Mouse (Mus musculus): ENCODE results near the gene Taf10.
A peak's percentile ranks its signal among the peaks of the same experiment; 100 is the strongest.

The Taf10 gene

DNA sequence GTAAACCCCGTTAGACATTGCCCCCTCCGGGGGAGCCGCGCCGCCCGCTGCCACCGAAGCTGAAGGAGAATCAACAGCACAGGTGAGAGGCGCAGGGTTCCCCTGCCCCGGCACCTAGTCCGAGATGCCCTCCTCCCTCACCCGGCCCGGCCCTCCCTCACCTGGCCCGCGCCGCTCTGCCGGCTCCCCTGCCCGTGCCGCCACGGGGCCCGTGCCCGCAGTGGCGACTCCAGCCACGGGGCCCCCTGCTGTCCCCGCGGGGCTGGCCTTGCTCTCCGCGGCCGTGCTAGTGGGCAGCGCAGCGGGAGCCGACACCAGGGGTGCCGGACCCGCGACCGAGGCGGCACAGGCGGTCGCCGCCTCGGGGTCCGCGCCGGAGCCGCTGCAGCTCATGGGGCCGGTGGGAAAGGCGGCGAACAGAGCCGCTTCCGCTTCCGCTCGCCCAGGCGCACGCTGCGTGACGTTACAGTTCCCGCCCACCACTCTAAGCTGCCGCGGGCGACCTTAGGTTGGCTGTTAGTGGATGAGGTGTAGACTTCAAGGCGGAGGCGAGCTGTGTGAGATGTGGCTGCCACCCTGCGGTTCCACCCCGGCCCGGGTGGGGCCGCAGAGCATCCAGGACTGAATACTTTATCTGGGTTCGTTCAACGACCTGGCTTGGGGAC lies at the start of gene Taf10:
Taf10 (minus strand) TSS at position 436 of the 665 bp plus-strand sequence.
- DNase-seq, result peak; percentile 91

DNA sequence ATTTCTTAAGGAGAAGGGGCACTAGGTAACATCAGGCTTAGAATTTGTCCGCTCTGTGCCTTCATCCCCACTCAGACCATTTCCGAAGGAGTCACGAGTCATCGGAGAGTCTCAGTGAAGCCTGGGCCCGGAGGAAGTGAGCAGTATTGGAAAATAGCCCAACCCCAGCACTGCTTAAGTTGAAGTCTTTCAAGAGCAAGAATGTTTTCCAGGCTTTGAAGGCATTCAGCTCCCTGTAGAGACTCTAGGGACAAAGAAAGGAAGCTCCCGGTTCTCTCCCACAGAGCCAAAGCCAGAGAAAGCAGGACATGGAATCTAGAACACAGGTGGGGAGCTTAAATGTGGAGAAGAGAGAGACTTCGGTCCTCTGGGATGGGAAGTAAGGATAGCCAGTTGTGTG lies 49.5 kb upstream of the Taf10 start:
- DNase-seq, result no peak

DNA sequence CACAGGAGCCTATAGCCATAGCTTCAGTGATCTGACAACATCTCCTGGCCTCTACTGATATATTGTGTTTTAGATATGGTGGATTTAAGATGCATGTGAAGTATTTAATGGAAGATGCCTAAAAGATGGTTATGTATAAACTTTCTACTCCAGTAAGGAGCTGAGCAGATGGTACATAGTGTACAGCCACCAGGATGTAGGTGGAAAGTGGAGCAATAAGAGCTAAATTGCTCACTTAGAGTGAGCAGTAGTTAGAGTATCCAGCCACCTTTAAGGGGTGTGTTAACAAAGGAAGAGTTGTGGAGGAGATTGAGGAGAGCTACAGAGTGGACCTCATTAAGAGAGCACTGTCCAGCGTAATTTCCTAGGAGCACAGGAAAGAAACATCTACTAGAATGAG lies 47.0 kb upstream of the Taf10 start:
- DNase-seq, result no peak

DNA sequence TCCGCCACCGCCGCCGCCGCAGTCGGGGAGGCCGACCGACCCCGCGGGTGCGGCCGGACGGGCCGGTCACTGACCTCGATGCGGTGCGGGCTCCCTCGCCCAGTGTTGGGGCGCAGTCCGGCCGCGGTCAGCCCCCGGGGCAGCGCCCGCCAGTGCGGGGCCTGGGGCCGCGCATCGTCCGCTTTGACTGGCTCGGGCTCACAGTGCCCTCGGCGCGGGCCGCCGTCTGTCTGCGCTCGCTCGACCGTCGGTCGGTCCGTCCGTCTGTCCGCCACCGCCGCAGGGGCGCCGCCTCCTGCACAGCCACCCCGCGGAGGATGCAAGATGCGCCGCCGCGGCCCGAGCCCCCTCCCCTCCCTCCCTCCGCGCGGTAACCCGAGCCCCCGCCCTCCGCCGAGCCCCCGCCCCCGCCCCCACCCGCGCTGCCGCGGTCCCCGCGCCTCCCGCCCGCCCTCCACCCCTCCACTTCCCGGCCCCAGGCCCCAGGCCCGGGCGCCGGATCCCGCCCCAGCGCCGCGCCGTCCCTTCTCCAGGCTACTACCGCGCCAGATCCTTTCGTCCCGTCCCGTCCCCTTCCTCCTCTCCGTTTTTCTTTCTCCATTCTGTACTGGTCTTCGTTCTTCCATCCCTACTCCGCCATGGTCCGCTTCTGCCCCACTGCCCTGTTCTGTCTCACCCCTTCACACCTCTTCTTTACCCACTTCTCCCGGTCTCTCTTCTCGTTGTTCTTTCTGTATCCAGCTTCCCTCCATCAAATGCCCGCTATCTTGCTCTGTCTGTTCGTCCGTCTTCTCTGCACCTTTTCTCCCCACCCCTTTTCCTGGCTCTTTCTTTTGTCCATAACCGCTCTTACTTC lies 43.4 kb upstream of the Taf10 start, which contains the start of gene Dchs1:
Dchs1 (minus strand) TSS at position 370 of the 856 bp plus-strand sequence.
- DNase-seq, result peak; percentile 6

DNA sequence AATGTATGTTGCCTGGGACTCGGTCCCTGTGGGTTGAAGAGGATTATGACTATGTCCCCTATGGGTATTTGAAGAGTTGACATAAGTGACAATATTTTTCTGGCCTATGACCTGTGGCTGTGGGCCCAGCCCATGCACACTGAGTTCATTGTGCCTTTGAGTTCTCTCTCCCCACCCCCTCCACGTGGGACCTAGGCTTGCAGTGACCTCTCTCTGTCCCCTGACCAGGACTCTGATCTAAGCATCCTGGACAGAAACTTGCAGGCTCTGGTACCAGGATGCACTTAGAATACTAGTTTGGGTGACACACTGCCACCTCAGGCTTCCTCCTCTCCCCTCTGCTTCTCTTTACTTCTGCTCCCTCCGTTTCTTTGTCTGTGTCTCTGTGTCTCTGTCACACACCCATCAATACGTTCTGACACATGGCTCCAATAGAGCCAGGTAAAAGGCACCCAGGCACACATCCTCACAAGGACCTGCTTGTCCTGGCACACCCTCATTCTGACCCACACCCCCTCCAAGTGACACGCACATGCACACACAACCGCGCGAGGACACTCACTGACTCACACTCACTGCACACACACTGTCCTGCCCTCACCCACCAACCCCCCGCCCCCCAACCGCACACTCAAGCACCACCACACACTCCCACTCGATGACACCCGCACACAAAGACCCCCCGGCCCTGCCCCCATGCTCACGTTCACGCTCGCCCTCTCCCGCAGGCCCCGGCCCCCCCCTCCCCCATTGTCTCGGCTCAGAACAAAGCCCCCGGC lies 42.5 kb upstream of the Taf10 start:
- DNase-seq, result no peak

DNA sequence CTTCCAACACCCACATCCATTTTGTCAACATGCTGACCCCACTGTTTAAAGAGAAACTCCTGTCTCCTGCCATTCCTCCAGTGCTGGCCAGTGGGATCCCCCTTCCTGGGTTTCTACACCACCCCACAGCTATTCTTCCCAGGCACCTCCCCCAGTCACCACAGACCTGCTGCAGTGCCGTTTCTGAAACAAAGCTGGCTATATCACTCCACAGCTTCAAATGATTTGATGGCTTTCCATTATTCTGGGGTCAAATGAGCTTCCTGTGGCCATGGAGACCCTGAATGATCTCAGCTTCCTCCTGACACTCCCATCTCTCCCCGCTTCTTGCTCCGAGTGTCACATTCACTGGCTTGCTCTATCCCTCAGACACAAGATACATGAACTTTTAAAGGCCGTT lies 40.4 kb upstream of the Taf10 start:
- no peak for DNase-seq

DNA sequence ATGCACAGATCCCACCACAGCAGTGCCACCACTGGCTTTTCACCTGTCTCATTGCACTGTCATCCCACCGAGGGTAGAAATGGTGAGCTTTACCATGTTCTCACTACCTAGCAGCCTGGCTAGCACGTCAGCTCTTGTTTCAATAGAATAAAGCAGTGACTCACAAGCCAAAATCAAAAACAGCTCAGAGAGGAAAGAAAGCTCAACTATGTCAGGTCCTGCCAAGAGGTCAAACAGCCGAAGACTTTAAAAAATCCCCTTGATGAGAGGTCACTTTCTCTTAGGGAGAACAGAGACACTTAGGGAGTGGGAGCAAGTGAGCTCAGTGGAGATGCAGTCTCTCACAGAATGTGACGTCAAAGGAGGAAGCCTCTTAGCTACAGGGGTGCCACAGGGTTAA lies 39.7 kb upstream of the Taf10 start:
- DNase-seq, result no peak

DNA sequence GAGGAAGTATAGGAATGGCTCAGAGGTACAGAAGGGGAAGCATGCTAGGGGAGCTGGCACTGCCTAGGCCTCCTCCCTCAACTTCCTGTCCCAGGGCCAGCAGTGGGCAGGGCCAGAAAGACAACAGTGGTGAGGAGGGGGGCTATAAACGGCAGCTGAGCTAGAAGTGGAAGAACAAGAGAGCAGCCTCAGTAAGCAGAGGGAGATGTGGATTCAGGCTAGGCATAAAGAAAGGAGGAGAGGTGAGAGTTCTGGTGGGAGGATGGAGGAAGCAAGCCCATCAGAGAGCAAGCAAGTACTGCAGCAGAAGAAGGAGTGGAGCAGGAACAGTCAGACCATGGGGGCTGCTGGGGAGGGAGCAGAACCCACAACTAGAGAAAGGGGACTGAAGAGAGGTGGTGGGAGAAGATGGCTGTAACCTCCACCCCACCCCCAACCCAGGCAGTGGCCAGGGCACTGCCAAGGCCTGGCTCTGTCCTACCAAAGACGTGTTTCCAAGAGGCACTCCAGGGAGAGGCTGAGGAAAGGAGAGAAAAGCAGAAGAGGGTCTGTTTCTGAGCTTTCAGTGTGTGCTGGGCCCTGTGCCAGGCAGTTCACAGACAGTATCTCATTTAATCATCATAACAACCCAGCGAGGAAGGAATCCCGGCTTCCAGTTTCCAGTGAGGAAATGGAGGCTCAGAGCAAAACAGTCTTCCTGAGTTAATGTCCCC lies 34.5 kb upstream of the Taf10 start:
- peak; percentile 56 for DNase-seq

DNA sequence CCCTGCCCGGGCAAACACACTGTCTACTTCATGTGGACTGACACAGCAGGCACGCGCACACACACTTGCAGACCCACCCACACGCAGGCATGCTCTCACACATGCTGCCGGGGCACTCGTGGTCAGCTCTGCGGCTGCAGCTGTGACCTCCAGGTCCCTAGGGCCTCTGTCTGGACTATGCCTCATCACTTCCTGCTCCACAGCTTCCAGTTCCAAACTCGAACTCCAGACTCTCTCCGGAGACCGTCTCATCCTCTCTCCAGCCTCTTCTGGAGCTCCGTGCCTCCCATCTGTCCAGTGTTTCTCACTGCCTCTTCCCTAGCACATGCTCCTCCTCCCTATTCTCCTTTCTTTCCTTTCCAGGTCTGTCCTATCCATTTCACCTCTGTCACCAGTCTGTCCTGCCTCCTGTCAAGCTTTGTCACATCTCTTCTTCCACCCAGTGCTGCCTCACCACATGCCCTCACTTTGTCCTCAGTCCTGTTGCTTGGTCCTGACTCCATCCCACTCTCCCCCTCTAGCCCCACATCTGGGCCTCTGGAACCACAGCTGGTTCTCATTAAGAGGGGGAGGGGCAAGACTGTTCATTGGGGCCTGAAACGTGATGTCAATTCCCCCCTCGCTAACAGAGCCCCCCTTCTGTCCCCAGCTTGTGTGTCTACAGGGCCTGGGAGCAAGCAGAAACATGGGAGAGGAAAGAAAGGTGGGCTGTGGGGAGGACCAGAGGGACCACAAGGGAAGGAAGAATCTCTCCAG lies 33.8 kb upstream of the Taf10 start:
- peak; percentile 8 for DNase-seq

DNA sequence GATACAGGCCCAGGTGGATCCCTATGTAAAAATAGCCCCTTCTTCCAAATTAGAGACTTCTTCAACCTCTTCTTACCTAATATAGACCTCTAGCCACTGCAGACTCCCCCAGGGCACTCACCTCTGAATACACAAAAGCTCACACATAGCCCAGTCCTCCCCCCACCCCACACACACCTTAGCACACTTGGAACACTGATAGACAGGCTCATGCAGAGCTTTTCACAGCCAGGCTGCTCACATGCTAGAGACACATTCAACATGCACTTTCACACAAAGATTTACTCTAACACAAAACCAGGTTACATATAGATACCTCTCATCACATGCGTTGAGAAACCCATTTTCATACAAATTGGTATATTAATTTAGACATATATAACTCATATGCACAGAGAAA lies 33.2 kb upstream of the Taf10 start:
- no peak for DNase-seq

DNA sequence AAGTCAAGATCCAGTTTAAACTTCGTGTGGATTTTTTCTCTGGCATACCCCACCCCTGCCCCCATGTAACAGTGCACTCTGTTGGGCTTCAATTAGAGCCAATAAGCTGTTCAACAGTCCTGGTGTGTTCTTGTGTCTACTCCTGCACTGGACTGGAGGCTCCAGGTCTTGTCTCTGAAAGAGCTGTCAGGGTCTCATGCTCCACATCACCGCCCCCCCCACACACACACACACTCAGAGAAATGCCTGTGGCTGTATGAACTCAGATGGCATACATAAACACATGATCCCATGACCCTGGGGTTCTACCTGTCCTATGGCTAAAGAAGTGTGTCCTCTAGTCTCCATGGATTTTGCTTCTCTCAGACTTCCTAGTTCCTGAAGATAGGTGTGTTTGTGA lies 31.9 kb upstream of the Taf10 start:
- no peak for DNase-seq

DNA sequence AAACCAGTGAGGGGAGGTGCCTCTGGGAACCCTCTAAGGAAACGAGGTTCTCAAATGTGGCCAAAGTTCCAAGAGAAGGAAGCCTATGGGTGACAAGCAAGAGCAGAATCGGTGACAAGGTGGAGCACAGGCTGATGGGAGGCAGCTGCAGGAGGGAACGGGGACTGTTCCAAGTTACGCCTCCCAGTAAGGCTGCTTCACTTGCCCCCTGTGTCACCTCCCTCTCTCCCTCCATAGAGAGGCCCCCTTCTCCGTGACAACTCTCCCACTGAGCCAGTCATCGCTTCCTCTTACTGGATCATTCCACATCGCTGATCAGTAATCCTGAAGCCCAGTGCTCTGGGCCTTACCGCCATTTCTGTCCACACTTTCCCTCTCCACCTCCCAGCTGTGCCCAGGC lies 30.5 kb upstream of the Taf10 start:
- DNase-seq, result no peak

DNA sequence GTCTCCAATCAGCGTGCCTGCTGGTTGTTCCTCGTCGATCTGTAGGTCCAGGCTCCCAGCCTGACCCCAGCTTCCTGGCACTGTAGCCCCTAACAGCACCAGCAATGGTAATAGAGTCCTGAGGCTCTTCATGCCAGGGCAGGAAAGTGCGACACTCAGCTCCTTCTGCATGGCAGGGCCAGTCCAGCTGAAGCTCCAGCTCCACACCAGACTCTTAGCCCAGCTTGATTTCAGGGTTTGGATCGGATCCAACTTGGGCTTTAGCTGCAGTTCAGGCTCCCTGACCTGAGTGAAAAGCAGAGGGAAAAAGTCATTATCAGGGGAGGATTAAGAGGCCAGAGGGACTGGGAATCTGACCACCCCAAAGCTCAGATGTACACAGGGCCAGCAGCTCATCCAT lies 28.9 kb upstream of the Taf10 start:
- no peak for DNase-seq

DNA sequence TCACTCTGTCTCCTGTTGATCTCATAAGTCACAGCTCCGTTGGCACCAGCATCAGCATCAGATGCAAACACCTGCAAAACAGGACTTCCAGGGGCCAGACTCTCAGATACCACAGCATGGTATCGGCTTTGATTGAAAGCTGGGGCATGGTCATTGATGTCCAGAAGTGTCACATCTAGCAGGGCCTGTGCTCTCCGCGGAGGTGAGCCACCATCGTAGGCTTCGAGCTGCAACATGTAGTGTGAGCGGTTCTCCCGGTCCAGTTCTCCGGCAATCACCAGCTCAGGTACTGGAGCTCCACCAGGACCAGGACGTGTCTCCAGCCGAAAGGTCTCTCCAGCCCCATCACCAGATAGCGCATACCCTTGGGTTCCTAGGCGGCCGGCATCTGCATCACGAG lies 28.2 kb upstream of the Taf10 start:
- no peak for DNase-seq

DNA sequence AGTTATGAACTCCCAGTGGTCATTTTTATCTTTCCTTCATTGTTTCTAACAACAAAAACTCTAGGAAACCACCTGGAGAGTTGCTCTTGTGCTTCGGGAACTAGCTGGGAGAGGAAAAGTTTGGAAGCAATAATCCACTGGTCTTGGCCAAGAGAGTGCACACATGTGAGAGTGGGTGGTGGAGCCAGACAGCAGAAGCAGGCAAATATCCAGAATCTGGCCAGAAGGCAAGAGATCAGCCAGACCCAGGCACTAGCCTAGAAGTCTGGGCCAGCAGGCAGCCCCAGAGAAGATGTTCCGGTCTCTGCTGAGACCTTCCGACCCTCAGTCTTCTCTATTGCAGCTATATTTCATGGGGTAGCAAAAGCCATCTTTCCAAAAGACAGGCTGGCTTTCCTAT lies 25.8 kb upstream of the Taf10 start:
- no peak for DNase-seq

DNA sequence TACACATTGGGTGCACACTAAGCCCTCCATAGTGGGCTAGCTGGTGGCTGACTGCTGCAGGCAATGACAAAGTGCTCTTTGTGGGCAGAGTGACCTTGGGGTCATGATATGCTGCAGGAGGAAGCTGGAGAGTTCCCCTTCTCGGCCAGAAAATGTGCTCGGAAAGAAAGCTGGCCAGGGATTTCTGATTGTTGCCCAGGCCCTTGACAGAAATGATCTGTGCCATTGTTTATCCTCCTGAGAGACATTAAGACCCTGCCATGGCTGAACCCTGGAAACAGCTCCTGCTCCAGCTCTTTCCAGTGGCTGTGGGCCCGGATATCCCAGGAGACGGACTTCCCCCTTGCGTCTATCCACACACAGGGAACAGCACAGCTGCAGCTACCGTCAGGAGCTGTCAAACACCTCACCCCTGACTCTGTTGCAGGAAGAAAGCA lies 23.6 kb upstream of the Taf10 start:
- DNase-seq, result no peak

DNA sequence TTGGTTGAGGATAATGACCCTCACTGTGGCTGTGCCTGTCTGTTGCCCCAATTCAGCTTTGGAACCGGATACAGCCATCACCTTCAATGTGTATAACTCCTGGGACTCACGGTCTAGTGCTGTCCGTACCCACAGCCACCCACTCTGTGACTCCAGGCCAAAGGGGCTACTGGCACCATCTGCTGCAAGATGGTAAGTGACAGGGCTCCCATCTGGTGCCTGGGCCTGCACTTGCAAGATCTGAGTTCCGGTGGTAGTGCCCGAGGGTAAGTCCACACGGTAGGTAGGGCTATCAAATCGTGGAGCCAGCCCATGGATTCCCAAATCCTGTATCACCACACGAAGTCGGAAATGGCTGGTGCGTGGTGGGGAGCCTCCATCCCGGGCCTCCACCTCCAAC lies 20.2 kb upstream of the Taf10 start:
- no peak for DNase-seq

DNA sequence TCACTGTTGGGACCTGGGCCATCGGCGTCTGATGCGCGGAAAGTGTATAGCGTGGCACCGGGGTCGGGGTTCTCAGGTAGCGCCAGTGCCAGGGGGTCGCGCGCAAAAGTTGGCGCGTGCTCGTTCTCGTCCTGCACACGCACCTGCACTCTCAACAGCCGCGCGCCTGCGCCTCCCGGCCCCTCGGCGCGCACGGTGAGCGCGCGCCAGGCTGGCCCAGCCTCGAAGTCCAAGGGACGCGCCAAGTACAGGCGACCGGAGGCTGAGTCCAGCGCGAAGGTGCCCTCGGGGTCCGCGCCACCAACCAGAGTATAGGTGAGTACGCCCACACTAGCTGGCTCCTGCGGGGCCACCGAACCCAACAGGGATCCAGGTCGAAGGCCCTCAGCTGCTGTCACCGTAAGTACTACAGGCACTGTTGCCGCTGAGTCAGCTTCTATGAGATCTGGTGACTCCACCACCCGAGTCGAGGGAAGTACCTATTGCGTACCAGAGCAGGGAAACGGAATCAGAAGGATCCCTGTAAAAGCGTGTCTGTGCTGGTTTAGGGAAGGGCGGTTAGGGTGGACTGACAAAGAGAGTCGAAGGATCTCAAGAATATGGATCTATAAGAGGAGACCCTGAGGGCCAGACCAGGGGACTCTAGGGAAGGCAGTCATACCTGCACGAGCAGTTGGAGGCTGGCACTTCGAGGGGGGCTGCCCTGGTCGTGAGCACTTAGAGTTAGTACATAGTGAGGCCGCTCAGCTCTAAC lies 18.5 kb upstream of the Taf10 start:
- no peak for DNase-seq

DNA sequence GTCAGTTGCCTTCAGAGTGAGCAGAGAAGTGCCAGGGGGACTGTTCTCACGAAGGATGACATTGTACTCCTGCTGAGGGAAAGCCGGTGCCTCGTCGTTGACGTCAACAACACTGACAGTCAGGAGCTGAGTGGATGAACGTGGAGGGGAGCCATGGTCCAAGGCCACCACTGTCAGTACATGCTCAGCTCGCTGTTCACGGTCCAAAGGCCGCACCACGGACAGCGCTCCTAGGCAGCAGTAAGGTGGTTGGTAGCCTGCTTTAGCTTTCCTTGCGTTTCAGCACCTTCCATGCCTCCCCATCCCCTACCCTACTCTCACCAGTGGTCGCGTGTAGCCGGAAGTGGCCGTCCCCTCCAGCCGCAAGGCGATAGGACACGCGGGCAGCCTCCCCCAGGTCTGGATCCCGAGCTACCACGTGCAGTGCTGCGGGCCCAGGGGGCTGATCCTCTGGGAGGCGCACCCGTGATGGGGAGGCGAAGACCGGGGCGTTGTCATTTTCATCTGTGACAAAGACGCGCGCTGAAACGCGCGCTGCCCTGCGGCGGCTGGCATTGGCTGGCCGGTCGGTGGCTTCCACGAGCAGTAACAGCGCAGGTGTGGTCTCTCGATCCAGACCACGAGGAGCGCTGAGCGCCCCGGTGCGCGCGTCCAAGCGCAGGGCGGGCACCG lies 17.8 kb upstream of the Taf10 start:
- DNase-seq, result no peak

DNA sequence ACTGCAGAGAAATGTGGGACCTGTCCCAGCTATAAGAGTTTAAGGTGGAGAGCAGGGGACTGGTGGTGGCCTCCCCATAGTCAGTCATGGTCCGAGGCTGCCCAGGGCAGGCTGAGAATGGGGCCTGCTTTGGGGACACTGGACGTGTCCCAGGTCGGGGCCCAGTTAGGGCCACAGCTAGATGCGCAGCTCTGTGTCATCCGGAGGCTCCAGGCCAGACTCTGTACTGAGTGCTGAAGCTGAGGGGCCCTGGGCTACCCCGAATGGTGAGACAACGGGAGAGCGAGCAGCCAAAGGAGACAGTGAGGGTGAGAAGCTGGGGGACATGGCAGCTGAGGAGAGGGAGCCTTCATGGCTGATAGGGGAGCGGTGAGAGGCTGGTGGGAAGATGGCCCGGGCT lies 9.1 kb upstream of the Taf10 start:
- no peak for DNase-seq

DNA sequence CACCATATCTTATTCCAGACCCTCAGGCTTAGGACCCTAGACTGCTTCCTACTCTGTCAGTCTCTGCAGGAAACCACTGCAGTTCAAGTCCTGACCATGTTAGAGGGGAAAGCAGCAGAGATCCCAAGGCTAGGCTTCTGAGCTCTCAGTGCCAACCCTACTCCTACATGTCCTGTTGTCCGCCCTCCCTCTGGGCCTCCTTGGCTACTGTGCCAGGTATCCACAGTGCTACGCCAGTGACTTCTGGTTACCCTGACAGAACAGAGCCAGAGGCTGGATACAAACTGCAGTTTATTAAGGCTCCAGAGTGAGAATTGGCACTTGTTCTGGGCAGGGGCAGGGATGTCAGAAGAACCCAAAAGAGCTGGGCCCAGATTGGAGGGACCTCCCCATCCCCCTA lies 8.6 kb upstream of the Taf10 start:
- DNase-seq, result no peak

Measured in thymus, postnatal 25 days (tissue).